Mouse (Mus musculus) liver, adult 10 weeks (tissue): ENCODE results near the gene Dnaja4. TPM values are rescaled to one million over a fixed set of nuclear protein-coding genes. Genes with fewer than 3 reads are reported as not detected.

ENCODE experiments used
- polyA plus RNA-seq: library from polyadenylated mRNA; stranded (reverse); fragments of 350-450 nt; fragmentation: Illumina TruSeq; extraction: RNeasy Lipid Tissue Mini Kit (QIAGEN cat#74804); gene quantifications from one replicate; pipeline ENCODE4 v1.2.3, GENCODE M21; 2014; ENCODE audit warnings: low read depth, low replicate concordance

Gene Dnaja4
- polyA plus RNA-seq: 3.3 TPM

DNA sequence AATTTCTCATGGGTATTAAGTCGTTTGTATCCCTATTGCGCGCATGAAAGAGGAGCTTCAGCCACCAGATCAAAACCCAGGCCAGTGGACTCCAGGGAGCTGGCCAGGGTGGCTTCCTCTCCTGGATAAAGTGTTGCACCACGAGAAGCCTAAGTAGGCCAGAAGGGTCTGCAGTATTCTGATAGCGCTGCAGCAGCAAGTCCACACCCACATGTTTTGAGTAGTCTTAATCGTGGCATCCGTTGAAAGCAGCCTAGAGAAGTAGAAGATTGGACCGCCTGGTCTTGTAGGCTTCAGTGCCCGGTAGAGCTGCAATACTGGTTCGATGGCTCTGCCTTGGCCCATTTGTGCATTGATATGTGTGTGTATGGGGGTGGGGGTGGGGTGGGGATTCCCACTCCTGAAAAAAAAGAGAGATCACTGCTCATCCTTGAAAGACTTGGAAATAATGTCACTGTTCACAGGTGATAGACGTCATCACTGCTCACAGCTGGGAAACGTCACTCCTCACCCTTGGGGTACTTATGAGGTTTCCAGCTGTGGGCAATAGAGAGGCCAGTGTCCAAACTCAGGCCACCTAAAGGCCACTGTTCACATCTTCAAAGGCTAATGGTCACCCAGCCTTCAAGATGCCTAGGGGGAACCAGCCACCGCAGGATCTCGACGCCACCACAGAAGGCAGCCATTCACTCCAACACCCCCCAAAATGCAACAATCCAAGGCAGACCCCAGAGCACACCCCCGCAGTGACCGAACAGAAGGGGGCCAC, at the start of gene Dnaja4:
Gene Dnaja4, plus strand, starts transcription at position 556 of the 769 bp plus-strand sequence.

DNA sequence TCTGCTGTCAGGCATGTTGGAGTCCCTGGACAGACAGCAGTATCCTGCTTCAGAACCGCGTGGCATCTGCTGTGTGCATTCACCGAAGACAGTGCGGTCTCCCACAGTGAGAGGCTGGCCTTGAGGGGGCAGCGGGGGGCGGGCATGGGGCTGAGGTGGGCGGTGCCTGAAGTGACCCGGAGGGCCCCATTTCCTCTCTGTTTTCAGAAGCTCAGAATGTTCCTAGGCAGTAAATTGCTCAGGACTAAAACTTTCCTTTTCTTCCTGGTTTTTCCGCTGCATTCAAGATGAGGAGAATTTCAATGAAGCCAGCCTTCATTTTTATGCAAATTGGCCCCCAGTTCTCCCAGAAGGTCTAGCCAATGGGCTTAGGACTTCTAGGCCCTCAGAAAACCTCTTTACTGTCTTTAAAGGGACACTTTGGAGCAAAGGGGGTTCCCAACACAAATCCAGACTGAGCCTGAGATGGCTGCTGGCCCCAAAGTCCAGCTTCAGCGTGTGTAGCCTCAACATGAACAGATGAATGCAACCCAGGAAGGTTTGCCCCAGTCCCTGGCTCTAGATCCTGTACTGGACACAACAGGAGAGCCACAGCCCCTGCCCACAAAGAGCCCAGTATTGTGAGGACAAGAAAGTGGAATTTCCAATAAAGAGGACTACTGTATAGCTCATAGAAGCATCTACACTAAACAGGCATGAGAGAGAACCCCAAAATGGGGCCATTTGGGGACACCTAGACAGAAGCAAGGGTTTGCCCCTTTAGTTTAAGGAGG, 36.9 kb upstream of the Dnaja4 start, which contains the start of gene Acsbg1:
Gene Acsbg1, minus strand, starts transcription at position 266 of the 773 bp plus-strand sequence.

DNA sequence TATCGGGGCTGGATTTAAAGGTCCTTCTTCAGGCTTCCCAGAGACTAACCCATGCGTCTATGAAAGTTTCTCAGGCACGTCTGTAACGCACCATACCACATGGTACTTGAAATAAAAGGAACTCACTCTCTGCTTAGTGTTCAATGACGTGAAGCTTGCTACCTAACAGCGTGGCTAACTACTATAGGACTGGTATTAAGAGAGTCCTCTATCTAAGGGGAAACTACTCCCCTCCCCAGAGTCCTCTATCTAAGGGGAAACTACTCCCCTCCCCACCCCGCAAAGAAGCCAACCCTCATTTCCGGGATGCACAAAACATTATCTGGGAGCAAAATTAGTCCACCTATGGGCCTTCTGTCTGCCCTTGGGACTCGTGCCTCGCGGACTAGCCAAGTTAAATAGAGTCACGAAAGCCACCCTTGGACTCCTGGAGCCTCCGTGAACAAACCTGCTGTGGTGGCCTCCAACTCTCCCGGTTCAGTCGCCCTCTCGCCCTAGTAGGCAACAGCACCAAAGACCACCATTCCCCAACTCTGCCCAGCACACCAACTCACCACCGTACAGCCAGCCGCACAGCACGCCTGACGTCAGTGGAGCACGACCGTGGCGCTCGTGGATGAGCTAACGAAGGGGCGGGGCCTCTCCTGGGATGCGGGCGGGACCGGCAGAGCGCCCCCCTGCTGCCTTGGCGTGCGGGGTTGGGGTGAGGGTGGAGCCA, 35.4 kb downstream of the Dnaja4 start, which contains the start of gene Wdr61:
Gene Wdr61, minus strand, starts transcription at position 599 of the 718 bp plus-strand sequence.

DNA sequence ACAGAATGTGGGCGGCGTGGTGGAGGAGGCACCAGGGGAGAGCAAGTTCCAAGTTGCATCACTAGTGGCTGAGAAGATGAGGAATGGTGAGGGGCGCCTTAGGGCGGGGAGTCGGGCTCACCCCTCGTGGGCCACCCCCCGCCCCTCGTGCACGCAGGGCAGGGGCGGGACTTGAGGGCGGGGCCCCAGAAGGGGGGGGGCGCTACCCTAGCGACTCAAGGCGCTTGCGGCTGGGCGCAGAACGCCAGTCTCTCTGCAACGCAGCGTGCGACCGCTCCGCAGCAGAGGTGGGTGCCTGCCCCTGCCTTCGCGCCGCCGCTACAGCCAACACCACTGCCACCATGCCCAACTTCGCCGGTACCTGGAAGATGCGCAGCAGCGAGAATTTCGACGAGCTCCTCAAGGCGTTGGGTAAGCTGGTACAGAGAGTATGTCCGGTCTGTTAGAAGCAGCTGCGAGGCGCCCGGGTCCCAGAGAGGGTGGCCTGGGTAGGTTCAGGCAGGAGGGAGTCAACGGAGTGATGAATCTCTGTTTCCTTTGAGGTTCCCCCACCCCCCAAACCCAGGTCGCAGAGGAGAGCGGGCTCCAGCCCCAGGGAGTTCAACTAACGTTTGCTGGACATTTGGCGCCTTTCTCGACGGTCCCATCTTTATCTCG, 66.0 kb downstream of the Dnaja4 start, which contains the start of gene Crabp1:
Gene Crabp1, plus strand, starts transcription at position 188 of the 657 bp plus-strand sequence.

Other genes starting within 250 kb of the Dnaja4 start
- 23.7 TPM for gene Dmxl2, start 197.2 kb upstream of the Dnaja4 start, polyA plus RNA-seq
- not detected for gene Sh2d7, start 159.9 kb upstream of the Dnaja4 start, polyA plus RNA-seq
- gene Cib2, start 138.7 kb upstream of the Dnaja4 start, polyA plus RNA-seq: 1.8 TPM
- gene Idh3a, start 112.5 kb upstream of the Dnaja4 start, polyA plus RNA-seq: 83.3 TPM
- gene Acsbg1, start 37.0 kb upstream of the Dnaja4 start, polyA plus RNA-seq: not detected
- gene Wdr61, start 35.6 kb downstream of the Dnaja4 start, polyA plus RNA-seq: 87.3 TPM
- not detected for gene Crabp1, start 65.9 kb downstream of the Dnaja4 start, polyA plus RNA-seq
- 103 TPM for gene Ireb2, start 164.9 kb downstream of the Dnaja4 start, polyA plus RNA-seq
- gene Hykk, start 218.4 kb downstream of the Dnaja4 start, polyA plus RNA-seq: 76.8 TPM